Mouse (Mus musculus): ENCODE measurements around the gene Ephx4.

The Ephx4 gene

DNA sequence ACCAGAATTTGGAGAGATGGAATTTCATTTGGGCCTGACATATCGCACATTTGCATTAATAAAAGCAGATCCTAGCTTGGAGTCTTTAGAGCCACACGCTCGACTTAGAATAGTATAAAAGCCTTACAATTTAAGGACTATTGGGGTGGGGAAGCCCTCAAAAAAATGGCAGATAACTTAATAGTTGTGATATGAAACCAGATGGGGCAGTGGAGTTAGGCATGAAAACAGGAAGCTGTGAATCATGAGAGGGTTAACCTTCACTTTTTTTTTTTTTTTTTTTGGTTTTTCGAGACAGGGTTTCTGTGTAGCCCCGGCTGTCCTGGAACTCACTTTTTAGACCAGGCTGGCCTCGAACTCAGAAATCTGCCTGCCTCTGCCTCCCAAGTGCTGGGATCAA lies 33.6 kb downstream of the Ephx4 start:
- no peak for DNase-seq

DNA sequence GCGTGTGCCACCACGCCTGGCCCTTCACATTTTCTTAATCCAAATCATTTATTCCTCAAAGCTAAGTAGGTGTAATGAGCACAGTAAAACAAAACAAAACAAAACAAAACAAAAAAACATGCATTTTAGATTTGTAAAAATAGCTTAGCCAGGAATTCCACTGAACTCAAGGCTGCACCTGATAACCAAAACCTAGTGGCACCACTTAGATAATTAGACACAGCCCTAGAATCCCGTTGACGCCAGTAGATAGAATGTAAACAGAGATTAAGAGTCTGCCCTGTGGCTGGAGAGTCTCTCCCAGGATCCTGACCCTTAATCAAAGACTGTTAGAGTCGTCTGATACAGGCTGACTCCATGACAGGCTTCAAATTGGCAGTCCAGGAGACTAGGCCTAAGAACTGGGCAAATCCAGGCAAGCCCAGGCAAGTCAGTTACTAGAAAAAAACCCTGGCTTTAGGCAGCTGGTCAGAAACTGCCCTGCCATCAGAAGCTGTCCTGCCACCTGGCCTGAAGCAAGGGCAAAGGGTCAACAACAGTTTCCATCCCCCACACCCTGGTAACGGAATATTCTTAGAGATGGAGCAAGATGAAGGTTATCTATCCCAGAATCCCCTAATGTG lies 34.2 kb downstream of the Ephx4 start:
- DNase-seq: no peak

DNA sequence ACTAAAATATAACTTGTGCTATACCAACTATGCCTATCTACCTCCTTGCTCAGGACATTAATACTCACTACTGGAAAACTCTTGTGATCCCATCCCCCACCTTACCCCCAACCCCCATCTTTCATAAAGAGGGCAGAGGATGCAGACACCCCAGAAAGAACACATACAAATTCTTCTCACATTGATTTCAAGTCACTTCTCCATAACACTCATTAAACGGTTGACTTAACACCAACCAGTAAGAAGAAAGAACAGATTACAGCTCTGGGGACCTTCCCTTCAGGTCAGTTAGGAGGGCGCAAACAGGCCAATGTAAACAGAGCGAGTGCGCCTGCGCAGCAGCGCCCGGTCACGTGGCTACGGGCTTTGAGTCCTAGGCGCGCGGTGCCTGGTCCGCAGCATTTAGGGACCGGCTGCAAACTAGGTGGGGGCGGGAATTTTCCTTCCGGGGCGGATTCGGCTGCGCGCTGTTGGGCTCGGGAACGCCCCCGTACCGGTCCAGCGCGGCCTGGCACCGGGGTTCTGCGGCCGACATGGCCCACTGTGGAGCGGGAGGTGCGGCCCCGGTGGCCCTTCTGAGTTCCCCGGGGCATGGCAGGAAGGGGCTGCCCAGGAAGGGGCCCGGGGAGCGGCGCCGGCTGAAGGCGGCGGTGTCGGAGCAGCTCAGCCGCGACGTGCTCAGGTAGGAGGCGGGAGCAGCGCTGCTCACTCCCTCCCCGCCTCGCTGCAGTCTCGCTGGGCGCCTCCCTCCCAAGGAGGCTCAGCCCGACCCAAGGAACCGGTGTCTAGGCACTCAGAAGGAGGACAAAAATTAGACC lies 35.1 kb downstream of the Ephx4 start, which contains the start of gene Btbd8:
Gene Btbd8, plus strand, starts transcription at position 534 of the 818 bp plus-strand sequence.
- peak; percentile 92 for DNase-seq

DNA sequence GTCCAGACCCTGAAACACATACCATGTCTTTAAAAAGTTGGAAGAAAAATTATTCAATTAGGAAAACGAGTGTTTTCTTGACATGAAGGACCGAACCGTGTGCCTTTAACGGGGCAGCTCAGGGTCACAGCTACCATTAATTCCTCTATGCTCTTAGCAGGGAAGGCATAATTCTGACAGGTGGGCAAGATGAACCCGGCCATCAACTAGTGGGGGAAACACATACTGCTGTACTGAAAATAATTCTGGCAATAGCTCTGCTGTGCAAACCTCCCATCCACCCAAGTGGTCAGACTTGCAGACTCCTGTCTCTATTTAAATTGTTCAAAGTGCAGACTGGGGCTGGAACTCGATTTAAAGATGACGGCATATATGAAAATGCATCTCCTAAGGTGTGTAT lies 35.8 kb downstream of the Ephx4 start:
- no peak for DNase-seq

DNA sequence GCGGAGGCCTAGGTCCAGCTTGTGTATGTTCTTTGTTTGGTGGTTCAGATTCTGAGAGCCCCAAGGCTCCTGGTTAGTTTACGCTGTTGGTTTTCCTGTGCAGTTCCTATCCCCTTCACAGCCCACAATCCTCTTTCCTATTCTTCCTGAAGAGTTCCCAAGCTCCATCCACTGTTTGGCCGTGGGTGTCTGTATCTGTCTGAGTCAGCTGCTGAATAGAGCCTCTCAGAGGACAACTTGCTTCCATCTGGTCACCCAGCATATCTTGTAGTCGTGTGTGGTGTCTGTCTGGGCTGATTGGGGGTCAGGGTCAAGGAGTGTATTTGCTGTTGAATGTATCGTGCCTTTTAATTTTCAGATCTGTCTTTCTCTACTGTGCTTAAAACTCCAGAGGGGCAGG lies 39.3 kb downstream of the Ephx4 start:
- DNase-seq: no peak

DNA sequence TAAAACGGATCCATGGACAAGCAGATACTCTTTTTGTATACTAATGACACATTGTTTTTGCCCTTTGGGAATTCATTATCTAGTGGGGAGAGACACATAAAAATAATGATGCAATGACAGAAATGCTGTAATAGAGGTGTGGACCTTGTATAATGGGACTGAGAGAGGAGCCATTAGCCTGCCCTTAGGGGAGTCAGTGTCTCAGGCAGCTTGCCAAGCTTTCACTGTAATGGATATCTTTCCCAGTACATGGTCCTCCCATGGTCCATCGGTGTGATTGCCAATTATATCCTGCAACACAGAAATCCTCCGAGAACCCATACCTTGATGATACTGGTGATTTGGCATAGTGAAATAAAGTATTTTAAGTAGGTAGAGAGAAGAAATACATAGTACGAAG lies 41.7 kb downstream of the Ephx4 start:
- DNase-seq: no peak

DNA sequence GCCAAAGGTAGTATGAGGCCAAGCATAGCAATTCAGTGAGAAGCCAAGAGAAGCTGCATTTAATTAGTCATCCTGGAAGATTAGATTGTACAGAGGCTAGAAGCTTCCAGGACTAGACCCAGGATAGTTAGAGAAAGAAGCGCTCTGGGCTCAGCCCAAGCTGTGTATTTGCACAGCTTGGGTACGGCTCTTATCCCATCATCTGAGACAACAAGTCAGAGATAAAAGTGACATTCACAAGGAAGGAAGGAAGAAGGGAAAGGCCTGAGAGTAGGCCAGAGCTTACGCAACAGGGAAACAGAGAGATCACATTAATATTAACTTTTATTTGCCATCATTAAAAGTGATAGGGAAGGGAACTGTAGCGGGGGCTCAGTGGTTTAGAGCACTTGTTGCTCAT lies 45.4 kb downstream of the Ephx4 start:
- DNase-seq: no peak

DNA sequence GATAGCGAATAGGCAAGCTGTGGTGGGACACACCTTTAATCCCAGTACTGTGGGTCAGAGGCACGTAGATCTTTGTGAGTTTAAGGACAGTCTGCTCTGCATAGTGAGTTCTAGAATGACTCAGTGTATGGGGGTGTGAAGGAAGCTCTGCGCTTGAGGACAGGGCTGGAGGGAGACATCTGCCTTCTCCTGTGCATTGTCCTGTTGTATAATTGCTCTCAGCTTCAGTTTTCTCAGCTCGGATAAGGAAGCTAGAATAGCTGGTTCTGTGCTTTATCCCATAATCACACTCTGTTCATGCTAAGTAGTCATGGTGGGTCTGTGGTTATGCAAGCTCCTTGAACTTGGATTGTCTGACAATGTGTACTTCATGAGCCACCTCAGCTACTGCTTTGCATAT lies 46.2 kb downstream of the Ephx4 start:
- DNase-seq: no peak

DNA sequence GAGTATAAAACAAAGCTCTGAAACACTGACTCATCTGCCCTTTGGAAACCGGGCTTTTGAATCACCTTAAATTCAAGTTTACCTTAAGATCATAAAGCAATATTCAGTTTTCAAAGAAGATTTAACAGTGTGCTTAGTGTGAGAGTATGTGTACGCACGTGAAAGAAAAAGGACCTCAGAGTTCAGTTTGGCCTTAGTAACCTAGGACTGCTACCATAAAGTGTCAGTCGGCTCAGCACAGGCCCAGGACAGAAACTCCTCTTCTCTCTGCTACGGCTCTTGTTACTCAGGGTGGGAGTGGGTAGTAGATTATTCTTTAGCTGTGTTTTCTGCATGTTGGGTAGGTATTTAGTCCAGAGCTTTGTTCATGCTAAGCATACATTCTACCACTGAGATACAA lies 47.1 kb downstream of the Ephx4 start:
- DNase-seq: no peak

DNA sequence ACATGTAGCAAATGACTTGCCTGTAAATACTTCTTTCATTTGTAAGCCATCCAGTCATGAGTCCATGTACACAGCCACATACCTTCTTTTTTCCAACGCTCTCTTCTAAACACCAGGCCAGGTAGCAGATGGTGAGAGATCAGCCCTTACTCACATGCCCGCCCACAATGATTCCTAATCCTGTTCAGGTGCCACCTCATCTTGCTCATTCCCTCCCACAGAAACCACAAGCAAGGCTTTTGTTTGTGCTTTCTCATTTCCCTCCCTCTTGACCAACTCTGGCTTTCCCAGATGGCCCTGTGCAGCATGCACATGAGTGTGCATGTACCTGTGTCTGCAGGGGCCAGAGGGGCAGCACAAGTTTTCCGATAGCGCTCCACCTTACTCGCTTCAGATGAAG lies 47.8 kb downstream of the Ephx4 start:
- no peak for DNase-seq

DNA sequence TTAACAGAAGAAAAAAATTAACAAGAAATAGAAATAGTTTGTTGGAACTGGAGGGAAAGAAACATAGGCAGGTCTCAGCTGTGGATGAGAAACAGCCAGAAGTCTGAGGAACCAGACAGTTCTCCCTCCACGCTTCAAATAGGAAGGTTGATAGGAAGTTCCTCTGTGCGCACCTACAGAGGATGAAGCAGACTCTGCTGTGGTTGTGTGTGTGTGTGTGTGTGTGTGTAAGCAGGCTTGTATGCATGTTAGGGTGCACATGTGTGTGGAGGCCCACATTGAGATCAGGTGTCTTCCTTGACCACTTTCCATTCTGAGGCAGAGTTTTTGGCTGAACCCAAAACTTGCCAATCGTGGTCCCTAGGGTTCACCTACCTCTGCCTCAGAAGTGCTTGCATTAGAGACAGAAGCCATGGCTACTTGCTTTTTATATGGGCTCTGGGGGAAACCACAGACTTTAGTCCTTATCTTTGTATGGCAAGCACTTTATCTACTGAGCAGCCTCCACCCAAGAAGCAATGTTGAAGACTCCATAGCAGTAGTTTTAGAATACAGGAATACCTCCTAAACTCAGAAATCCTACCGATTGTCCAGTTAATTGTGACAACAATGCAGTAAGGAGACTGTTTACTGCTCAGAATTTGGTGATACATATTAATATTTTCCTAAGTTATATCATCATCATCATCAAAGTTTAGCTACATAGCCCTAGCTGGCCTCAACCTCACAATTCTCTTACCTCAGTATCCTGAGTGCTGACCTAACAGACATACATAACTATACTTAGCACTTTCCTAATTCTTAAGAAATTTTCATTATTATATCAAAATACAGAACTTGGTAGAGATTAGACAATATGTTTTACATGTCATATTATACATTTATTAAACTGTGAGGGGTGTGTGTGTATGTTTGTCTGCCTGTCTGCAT lies 59.9 kb downstream of the Ephx4 start:
- DNase-seq: no peak

DNA sequence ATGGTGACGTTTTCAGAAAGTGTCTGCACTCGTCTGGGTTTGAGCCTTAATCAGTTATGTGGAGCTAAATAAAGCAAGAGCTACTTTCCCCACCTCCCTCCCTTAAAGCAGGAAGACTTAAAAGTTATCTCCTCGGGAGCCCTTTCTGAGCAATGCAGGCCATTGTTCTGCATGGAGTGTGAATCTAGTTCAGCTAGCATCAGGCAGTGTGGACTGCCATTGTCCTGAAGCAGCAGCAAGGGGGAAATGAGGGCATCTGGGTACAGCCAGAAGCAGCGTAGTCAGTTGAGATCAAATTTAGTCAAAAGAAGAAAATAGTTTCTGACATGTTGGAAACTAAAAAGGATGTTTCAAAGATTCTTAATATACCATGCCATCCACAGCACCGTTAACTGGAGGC lies 64.0 kb downstream of the Ephx4 start:
- DNase-seq: no peak

DNA sequence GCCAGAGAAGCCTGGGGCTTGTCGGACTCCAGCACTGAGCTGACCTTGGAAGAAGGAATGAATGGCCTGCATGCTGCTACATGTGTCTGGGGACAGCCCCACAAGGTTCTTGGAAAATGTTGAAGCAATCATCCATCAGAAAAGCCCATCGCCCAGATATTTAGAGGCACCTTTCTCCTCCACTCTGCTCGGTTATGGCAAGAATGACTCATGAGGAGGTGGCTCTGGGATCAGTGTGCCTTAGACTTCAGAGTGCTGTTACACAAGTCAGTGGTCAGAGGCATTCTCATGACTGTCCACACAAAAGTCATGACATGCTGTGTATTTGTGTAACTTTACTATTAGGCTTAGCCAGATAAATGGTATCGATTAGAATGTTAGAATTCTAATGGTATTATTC lies 64.6 kb downstream of the Ephx4 start:
- DNase-seq: no peak

DNA sequence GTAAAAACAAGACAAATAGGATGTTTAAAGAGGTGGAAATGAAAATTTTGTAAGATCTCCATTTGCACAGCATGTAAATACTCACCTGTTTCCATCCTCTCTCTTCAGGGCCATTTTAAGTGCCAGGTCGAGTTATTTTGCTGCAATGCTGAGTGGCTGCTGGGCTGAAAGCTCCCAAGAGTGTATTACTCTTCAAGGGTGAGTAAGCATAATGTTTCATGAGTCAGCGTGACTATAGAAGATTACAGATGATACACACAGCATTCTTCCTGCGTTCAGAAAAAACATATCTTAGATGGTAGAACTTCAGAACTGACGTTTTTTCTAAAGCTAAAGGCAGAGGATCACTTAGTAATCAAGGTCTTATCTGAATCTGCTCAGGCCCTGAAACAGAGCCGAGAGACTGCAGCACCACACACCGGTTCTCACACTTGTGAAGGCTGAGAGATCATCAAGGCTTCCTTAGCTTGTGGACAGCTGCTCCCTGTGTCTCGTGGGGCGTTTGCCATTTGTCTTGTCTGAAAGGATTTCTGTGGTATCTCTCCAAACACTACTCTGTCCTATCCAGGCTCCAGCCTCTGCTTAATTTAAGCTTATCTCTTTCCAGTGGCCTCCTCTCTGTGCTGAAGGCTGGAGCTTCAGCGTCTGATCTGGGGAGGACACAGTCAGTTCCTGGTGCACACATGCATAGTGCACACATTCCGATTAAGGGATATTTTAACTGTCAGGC lies 68.2 kb downstream of the Ephx4 start:
- DNase-seq: no peak
